Mouse (Mus musculus) c-Kit-positive CD71-negative TER-119-negative erythroid progenitor cells, embryonic 14.5 days (primary cell): ENCODE results near the gene Rrp36.

Experiments used
- DNase-seq: peaks from one replicate; pipeline ENCODE4 v3.0.0-alpha.2; 2013; ENCODE audit warnings: low read depth

The Rrp36 gene

DNA sequence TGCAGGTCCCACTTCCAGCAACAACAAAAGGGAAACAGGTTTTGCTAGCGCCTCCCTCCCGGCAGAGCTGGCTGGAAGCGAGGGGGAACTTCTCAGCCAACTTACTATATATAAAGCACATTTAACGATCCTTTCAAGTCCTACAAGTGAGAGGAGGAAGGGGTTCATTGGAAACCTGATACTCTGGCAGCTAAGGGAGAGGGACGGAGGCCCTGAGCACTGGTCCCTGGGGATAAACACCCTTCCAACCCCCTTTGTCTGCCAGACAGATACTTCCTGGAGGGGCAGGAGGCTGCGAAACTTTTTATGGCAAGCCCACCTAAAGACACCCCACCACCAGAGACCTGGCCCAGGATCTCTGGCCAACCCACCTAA lies 55.8 kb downstream of the Rrp36 start:
- DNase-seq, result no peak

DNA sequence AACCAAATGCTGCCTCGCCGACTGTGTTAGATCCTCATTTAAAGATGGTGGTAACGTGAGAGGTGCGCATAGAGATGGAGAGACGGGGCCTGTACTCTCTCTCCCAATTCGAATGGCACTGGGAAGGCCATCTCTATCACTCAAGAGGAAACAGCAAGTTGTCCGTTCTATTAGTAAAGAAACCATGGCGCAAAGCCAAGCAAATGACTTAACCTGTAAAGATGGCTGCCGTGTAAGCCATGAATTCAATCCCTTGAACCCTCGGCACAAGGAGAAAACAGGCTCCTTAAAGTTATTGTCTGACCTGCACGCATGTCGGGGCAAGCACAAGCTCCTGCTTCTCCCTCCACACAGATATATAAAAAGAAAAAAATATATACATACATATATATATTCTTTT lies 56.4 kb downstream of the Rrp36 start:
- no peak for DNase-seq
